Mouse (Mus musculus) liver, adult 2 months (tissue): Measurements from ENCODE around the gene Uncx. TPM values are rescaled to one million over a fixed set of nuclear protein-coding genes. Genes with fewer than 3 reads are reported as not detected.

Experiments used
- DNase-seq: peaks from one replicate; pipeline ENCODE4 v3.0.0-alpha.2; 2011; ENCODE audit warnings: low read depth, low spot score; ENCODE audit errors: extremely low read depth
- H3K27ac ChIP-seq: fragments of 200-500 bp; replicated peaks from 2 replicates; pipeline ENCODE4 v1.5.1; 2012; ENCODE audit warnings: low read depth, mild to moderate bottlenecking, control low read depth, inconsistent platforms, low read length; ENCODE audit not compliant: insufficient read depth
- H3K27me3 ChIP-seq: fragments of 200-500 bp; 2 replicates; pipeline ENCODE4 v1.6.1; 2012; ENCODE audit warnings: mild to moderate bottlenecking, moderate library complexity, low read length, inconsistent platforms; ENCODE audit not compliant: control insufficient read depth, insufficient read depth
- H3K36me3 ChIP-seq: fragments of 200-500 bp; 2 replicates; pipeline ENCODE4 v1.6.1; 2012; ENCODE audit warnings: low read length, inconsistent platforms; ENCODE audit not compliant: control insufficient read depth, insufficient read depth
- H3K4me1 ChIP-seq: fragments of 200-500 bp; 2 replicates; pipeline ENCODE4 v1.6.1; 2011; ENCODE audit warnings: low read length; ENCODE audit not compliant: control insufficient read depth, insufficient read depth
- H3K4me3 ChIP-seq: fragments of 200-500 bp; 2 replicates; pipeline ENCODE4 v1.5.1; 2011; ENCODE audit warnings: low read depth, mild to moderate bottlenecking, control low read depth, low read length, moderate library complexity; ENCODE audit not compliant: insufficient read depth
- H3K79me2 ChIP-seq: fragments of 200-500 bp; 2 replicates; pipeline ENCODE4 v1.6.1; 2012; ENCODE audit warnings: inconsistent platforms, mild to moderate bottlenecking, low read length, moderate library complexity; ENCODE audit not compliant: control insufficient read depth, insufficient read depth
- H3K9ac ChIP-seq: fragments of 200-500 bp; 2 replicates; pipeline ENCODE4 v1.6.1; 2012; ENCODE audit warnings: low read depth, mild to moderate bottlenecking, control low read depth, inconsistent platforms, low read length
- CTCF ChIP-seq: fragments of 200-500 bp; IDR thresholded peaks from 2 replicates; pipeline ENCODE4 v1.5.1; 2011; ENCODE audit warnings: low read depth, low read length, control low read depth
- POLR2A ChIP-seq: fragments of 200-500 bp; IDR thresholded peaks from 2 replicates; pipeline ENCODE4 v1.6.1; 2011; ENCODE audit warnings: low read length, control low read depth; ENCODE audit not compliant: insufficient read depth; ENCODE audit errors: extremely low read depth
- WGBS: fragments of 180-500 bp; shearing (Covaris S2); methylation state at CpG from one replicate; pipeline ENCODE4 v1.1.7; 2018; 5-methylcytosine and 5-hydroxymethylcytosine counted together
- polyA plus RNA-seq: library from polyadenylated mRNA; depleted of rRNA; stranded (reverse); fragments of >200 nt; gene quantifications from 2 replicates; pipeline ENCODE4 v1.2.3, GENCODE M21; 2012
- total RNA-seq: library from RNA; depleted of rRNA; stranded (reverse); fragments of >200 nt; gene quantifications from 2 replicates; pipeline ENCODE4 v1.2.3, GENCODE M21; 2014

Uncx gene
- total and polyA plus RNA-seq, 2 experiments, result not detected

- H3K4me3 ChIP-seq, result no peak overlapping the region
- peaks cover 29% of the 10 kb centered on the region for H3K27me3 ChIP-seq
- WGBS, result 16% methylated on average over 18 of the region's 18 CpGs
- H3K36me3 ChIP-seq, result no peaks in the 10 kb centered on the region
- H3K9ac ChIP-seq, result no peak overlapping the region
- TF ChIP-seq POLR2A, result no peak
- no peak for TF ChIP-seq CTCF
- no peak overlapping the region for H3K27ac ChIP-seq
- no peaks in the 10 kb centered on the region for H3K79me2 ChIP-seq
- DNase-seq, result no peak
- H3K4me1 ChIP-seq, result no peaks in the 10 kb centered on the region
Observed at GRCm38 (mm10) chr5:139536911-139537738, 6.2 kb upstream of the Uncx start.

GRCm38 (mm10) chr5:139537739-139538135, 5.6 kb upstream of the Uncx start:
- 22% methylated on average over 3 of the region's 3 CpGs for WGBS

GRCm38 (mm10) chr5:139541151-139542042, 1.9 kb upstream of the Uncx start:
- no peak for TF ChIP-seq POLR2A
- TF ChIP-seq CTCF, result no peak
- WGBS, result 8% methylated on average over 44 of the region's 44 CpGs
- no peaks in the 10 kb centered on the region for H3K79me2 ChIP-seq
- H3K27ac ChIP-seq, result no peak overlapping the region
- peaks cover 46% of the 10 kb centered on the region for H3K27me3 ChIP-seq
- no peaks in the 10 kb centered on the region for H3K4me1 ChIP-seq
- peak; percentile 12 for DNase-seq
- H3K36me3 ChIP-seq, result no peaks in the 10 kb centered on the region
- no peak overlapping the region for H3K4me3 ChIP-seq
- H3K9ac ChIP-seq, result no peak overlapping the region

More at GRCm38 (mm10) chr5:139537739-139538135, 5.6 kb upstream of the Uncx start:
- Histone ChIP-seq H3K27ac (no peak overlapping the region), H3K4me1 (no peaks in the 10 kb centered on the region), H3K9ac (no peak overlapping the region), H3K36me3 (no peaks in the 10 kb centered on the region), H3K4me3 (no peak overlapping the region), H3K79me2 (no peaks in the 10 kb centered on the region), H3K27me3 (peaks cover 32% of the 10 kb centered on the region)
- no peak for DNase-seq
- no peak for TF ChIP-seq POLR2A
- no peak for TF ChIP-seq CTCF

- WGBS, result 0% methylated on average over 1 of the region's 1 CpGs
- Histone ChIP-seq H3K27me3 (peaks cover 52% of the 10 kb centered on the region), H3K4me1 (no peaks in the 10 kb centered on the region), H3K36me3 (no peaks in the 10 kb centered on the region), H3K9ac (no peak overlapping the region), H3K79me2 (no peaks in the 10 kb centered on the region), H3K27ac (no peak overlapping the region), H3K4me3 (no peak overlapping the region)
- peak; percentile 82 for DNase-seq
- TF ChIP-seq CTCF (no peak), POLR2A (no peak)
Observed at GRCm38 (mm10) chr5:139542043-139542365, 1.3 kb upstream of the Uncx start.

GRCm38 (mm10) chr5:139542556-139542955, 738 bp upstream of the Uncx start:
- TF ChIP-seq CTCF (no peak), POLR2A (no peak)
- Histone ChIP-seq H3K79me2 (no peaks in the 10 kb centered on the region), H3K27me3 (peaks cover 53% of the 10 kb centered on the region)

More at GRCm38 (mm10) chr5:139542556-139542955, 738 bp upstream of the Uncx start:
- 2% methylated on average over 5 of the region's 5 CpGs for WGBS
- Histone ChIP-seq H3K4me3 (no peak overlapping the region), H3K36me3 (no peaks in the 10 kb centered on the region), H3K9ac (no peak overlapping the region), H3K27ac (no peak overlapping the region), H3K4me1 (no peaks in the 10 kb centered on the region)
- DNase-seq, result no peak
